Mouse (Mus musculus): Measurements from ENCODE around the gene Lpar3. TPM values are rescaled to one million over a fixed set of nuclear protein-coding genes. Genes with fewer than 3 reads are reported as not detected.
"Not testable (repeated sequence)": the region's sequence is repeated elsewhere in the genome, so short reads cannot be mapped to it uniquely, and the experiment has no call there.

Lpar3 gene
- polyA plus RNA-seq, 1 experiment from 2014 or later: 0.83 TPM

GRCm38 (mm10) chr3:146204375-146204774 is 16.4 kb upstream of the Lpar3 start:
- 0 out of 2 replicates have a peak, but pooled peaks cover under 1% of the 10 kb centered on the region for H3K4me1 ChIP-seq (ENCODE audit: control insufficient read depth, insufficient read depth, low read length)
- 51% methylated on average over 2 of the region's 2 CpGs for WGBS
- no peaks in the 10 kb centered on the region for H3K36me3 ChIP-seq (ENCODE audit: control insufficient read depth, insufficient read depth, low read length)
- no peaks in the 10 kb centered on the region for H3K9me3 ChIP-seq (ENCODE audit: control insufficient read depth, low read length)
- no peak for ATAC-seq (ENCODE audit: low FRiP score, low TSS enrichment)
- no peak overlapping the region for H3K4me2 ChIP-seq (replicated peaks; ENCODE audit: low read depth, low read length)
- H3K27ac ChIP-seq (ENCODE audit: low read depth, low read length): no peak overlapping the region
- H3K9ac ChIP-seq (ENCODE audit: low read depth, low read length): no peak overlapping the region
- H3K27me3 ChIP-seq (ENCODE audit: control insufficient read depth, insufficient read depth, low read length): no peaks in the 10 kb centered on the region
- no peak overlapping the region for H3K4me3 ChIP-seq (ENCODE audit: low read length)

- Histone ChIP-seq H3K27ac (ENCODE audit: low read depth, low read length) (no peak overlapping the region), H3K27me3 (ENCODE audit: control insufficient read depth, insufficient read depth, low read length) (no peaks in the 10 kb centered on the region), H3K4me2 (replicated peaks; ENCODE audit: low read depth, low read length) (no peak overlapping the region), H3K9ac (ENCODE audit: low read depth, low read length) (no peak overlapping the region), H3K4me3 (ENCODE audit: low read length) (no peak overlapping the region), H3K36me3 (ENCODE audit: control insufficient read depth, insufficient read depth, low read length) (no peaks in the 10 kb centered on the region), H3K4me1 (ENCODE audit: control insufficient read depth, insufficient read depth, low read length) (no peaks in the 10 kb centered on the region), H3K9me3 (ENCODE audit: control insufficient read depth, low read length) (no peaks in the 10 kb centered on the region)
- WGBS: 69% methylated on average over 11 of the region's 11 CpGs
- ATAC-seq (ENCODE audit: low FRiP score, low TSS enrichment): no peak
Observed at GRCm38 (mm10) chr3:146205305-146205704, 15.5 kb upstream of the Lpar3 start.

DNA sequence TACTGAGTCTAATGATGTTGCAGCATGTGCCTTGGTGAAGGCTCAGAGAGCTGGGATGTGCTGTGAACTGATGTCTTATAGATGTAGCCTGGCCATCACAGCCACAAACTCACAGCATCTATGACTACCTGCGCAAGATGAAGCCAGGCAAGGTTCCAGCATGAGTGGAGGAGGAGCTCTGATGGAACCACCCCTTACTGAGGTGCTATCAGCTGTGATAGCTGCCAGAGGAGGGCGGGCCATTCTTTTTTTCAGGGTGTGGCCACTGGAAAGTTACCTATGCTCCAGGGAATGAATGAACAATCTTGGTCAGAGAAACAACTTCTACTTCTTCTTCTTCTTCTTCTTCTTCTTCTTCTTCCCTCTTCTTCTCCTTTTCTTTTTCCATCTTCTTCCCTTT is 14.1 kb upstream of the Lpar3 start:
- Histone ChIP-seq H3K9me3 (ENCODE audit: control insufficient read depth, low read length) (no peaks in the 10 kb centered on the region), H3K36me3 (ENCODE audit: control insufficient read depth, insufficient read depth, low read length) (no peaks in the 10 kb centered on the region), H3K4me1 (ENCODE audit: control insufficient read depth, insufficient read depth, low read length) (no peaks in the 10 kb centered on the region), H3K9ac (ENCODE audit: low read depth, low read length) (no peak overlapping the region), H3K4me2 (replicated peaks; ENCODE audit: low read depth, low read length) (no peak overlapping the region), H3K27me3 (ENCODE audit: control insufficient read depth, insufficient read depth, low read length) (no peaks in the 10 kb centered on the region), H3K4me3 (ENCODE audit: low read length) (no peak overlapping the region), H3K27ac (ENCODE audit: low read depth, low read length) (no peak overlapping the region)
- ATAC-seq (ENCODE audit: low FRiP score, low TSS enrichment): no peak
- WGBS: 83% methylated on average over 2 of the region's 2 CpGs

GRCm38 (mm10) chr3:146207440-146207839 is 13.3 kb upstream of the Lpar3 start:
- Histone ChIP-seq H3K36me3 (ENCODE audit: control insufficient read depth, insufficient read depth, low read length) (no peaks in the 10 kb centered on the region), H3K27ac (ENCODE audit: low read depth, low read length) (no peak overlapping the region), H3K27me3 (ENCODE audit: control insufficient read depth, insufficient read depth, low read length) (no peaks in the 10 kb centered on the region), H3K4me2 (replicated peaks; ENCODE audit: low read depth, low read length) (no peak overlapping the region), H3K4me1 (ENCODE audit: control insufficient read depth, insufficient read depth, low read length) (no peaks in the 10 kb centered on the region), H3K4me3 (ENCODE audit: low read length) (no peak overlapping the region), H3K9ac (ENCODE audit: low read depth, low read length) (no peak overlapping the region), H3K9me3 (ENCODE audit: control insufficient read depth, low read length) (no peaks in the 10 kb centered on the region)
- ATAC-seq (ENCODE audit: low FRiP score, low TSS enrichment): no peak
- WGBS: 61% methylated on average over 2 of the region's 2 CpGs

DNA sequence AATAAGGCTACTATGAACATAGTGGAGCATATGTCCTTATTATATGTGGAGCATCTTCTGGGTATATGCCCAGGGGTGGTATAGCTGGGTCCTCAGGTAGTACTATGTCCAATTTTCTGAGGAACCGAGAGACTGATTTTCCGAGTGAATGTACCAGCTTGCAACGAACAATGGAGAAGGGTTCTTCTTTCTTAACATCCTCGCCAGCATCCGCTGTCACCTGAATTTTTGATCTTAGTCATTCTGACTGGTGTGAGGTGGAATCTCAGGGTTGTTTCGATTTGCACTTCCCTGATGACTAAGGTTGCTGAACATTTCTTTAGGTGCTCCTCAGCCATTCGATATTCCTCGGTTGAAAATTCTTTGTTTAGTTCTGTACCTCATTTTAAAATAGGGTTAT is 11.0 kb upstream of the Lpar3 start:
- 95% methylated on average over 8 of the region's 8 CpGs for WGBS
- not testable (repeated sequence) for H3K27me3 ChIP-seq (ENCODE audit: control insufficient read depth, insufficient read depth, low read length); ATAC-seq (ENCODE audit: low FRiP score, low TSS enrichment); H3K36me3 ChIP-seq (ENCODE audit: control insufficient read depth, insufficient read depth, low read length); H3K9ac ChIP-seq (ENCODE audit: low read depth, low read length); H3K4me2 ChIP-seq (replicated peaks; ENCODE audit: low read depth, low read length); H3K9me3 ChIP-seq (ENCODE audit: control insufficient read depth, low read length); H3K4me1 ChIP-seq (ENCODE audit: control insufficient read depth, insufficient read depth, low read length); H3K4me3 ChIP-seq (ENCODE audit: low read length); H3K27ac ChIP-seq (ENCODE audit: low read depth, low read length)

DNA sequence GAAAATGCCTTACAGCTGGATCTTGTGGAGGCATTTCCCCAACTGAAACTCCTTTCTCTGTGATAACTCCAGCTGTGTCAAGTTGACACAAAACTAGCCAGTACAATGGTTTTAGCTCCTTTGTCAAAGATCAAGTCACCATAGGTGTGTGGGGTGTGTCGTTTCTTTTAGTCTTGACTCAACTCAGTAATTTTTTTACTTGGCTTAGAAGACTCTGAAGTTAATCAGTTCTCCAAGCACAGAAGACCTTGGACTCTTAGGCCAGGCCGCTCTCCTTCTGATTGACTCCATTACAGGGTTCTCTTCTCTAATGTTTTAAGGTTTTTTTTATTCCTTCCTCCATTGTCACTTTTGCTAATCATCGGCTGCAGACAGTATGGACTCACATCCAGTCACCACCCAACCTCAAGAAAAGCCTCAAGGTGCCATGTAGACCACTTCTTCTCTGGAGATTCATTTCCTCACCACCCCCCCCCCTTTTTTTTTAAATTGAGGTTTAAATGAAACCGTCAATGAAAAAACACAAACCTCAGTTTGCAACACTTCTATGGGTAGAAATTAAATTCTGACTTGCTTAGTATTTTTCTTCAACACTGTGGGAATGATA is 9.5 kb upstream of the Lpar3 start:
- no peak for ATAC-seq (ENCODE audit: low FRiP score, low TSS enrichment)
- no peaks in the 10 kb centered on the region for H3K4me1 ChIP-seq (ENCODE audit: control insufficient read depth, insufficient read depth, low read length)
- no peaks in the 10 kb centered on the region for H3K36me3 ChIP-seq (ENCODE audit: control insufficient read depth, insufficient read depth, low read length)
- H3K9ac ChIP-seq (ENCODE audit: low read depth, low read length): no peak overlapping the region
- WGBS: 91% methylated on average over 4 of the region's 4 CpGs
- H3K27me3 ChIP-seq (ENCODE audit: control insufficient read depth, insufficient read depth, low read length): no peaks in the 10 kb centered on the region
- no peak overlapping the region for H3K4me3 ChIP-seq (ENCODE audit: low read length)
- H3K27ac ChIP-seq (ENCODE audit: low read depth, low read length): no peak overlapping the region
- H3K9me3 ChIP-seq (ENCODE audit: control insufficient read depth, low read length): no peaks in the 10 kb centered on the region
- H3K4me2 ChIP-seq (replicated peaks; ENCODE audit: low read depth, low read length): no peak overlapping the region

DNA sequence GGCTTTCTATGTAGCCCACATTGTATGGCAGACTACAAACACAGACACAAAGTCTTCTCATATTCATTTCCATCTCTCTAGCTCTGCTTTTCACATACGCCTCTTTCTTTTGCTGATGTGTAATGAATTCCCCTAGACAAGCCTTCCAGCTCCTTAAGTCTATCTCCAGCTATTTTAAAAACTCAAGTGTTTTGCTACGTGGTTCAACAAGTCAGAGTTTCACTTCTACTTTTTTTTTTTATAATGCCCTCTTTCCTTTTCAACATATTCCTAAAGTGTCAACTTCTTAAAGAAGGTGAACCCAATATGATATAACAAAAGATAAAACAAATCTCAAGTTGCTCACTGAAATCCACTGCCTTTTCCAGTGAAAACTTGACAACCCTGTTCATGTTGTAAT is 8.8 kb upstream of the Lpar3 start:
- H3K9ac ChIP-seq (ENCODE audit: low read depth, low read length): no peak overlapping the region
- no peak overlapping the region for H3K4me3 ChIP-seq (ENCODE audit: low read length)
- ATAC-seq (ENCODE audit: low FRiP score, low TSS enrichment): no peak
- H3K9me3 ChIP-seq (ENCODE audit: control insufficient read depth, low read length): no peaks in the 10 kb centered on the region
- H3K4me1 ChIP-seq (ENCODE audit: control insufficient read depth, insufficient read depth, low read length): no peaks in the 10 kb centered on the region
- no peaks in the 10 kb centered on the region for H3K27me3 ChIP-seq (ENCODE audit: control insufficient read depth, insufficient read depth, low read length)
- WGBS: 88% methylated on average over 2 of the region's 2 CpGs
- no peak overlapping the region for H3K4me2 ChIP-seq (replicated peaks; ENCODE audit: low read depth, low read length)
- H3K27ac ChIP-seq (ENCODE audit: low read depth, low read length): no peak overlapping the region
- H3K36me3 ChIP-seq (ENCODE audit: control insufficient read depth, insufficient read depth, low read length): no peaks in the 10 kb centered on the region

GRCm38 (mm10) chr3:146213336-146213735 is 7.4 kb upstream of the Lpar3 start:
- no peaks in the 10 kb centered on the region for H3K27me3 ChIP-seq (ENCODE audit: control insufficient read depth, insufficient read depth, low read length)
- H3K4me1 ChIP-seq (ENCODE audit: control insufficient read depth, insufficient read depth, low read length): no peaks in the 10 kb centered on the region
- 34% methylated on average over 5 of the region's 5 CpGs for WGBS
- no peak for ATAC-seq (ENCODE audit: low FRiP score, low TSS enrichment)
- no peak overlapping the region for H3K9ac ChIP-seq (ENCODE audit: low read depth, low read length)
- no peak overlapping the region for H3K27ac ChIP-seq (ENCODE audit: low read depth, low read length)
- H3K36me3 ChIP-seq (ENCODE audit: control insufficient read depth, insufficient read depth, low read length): no peaks in the 10 kb centered on the region
- no peaks in the 10 kb centered on the region for H3K9me3 ChIP-seq (ENCODE audit: control insufficient read depth, low read length)
- H3K4me3 ChIP-seq (ENCODE audit: low read length): no peak overlapping the region
- no peak overlapping the region for H3K4me2 ChIP-seq (replicated peaks; ENCODE audit: low read depth, low read length)

- no peak overlapping the region for H3K27ac ChIP-seq (ENCODE audit: low read depth, low read length)
- no peak overlapping the region for H3K4me2 ChIP-seq (replicated peaks; ENCODE audit: low read depth, low read length)
- no peak for ATAC-seq (ENCODE audit: low FRiP score, low TSS enrichment)
- H3K36me3 ChIP-seq (ENCODE audit: control insufficient read depth, insufficient read depth, low read length): no peaks in the 10 kb centered on the region
- H3K9ac ChIP-seq (ENCODE audit: low read depth, low read length): no peak overlapping the region
- no peak overlapping the region for H3K4me3 ChIP-seq (ENCODE audit: low read length)
- no peaks in the 10 kb centered on the region for H3K4me1 ChIP-seq (ENCODE audit: control insufficient read depth, insufficient read depth, low read length)
- WGBS: 91% methylated on average over 3 of the region's 3 CpGs
- H3K9me3 ChIP-seq (ENCODE audit: control insufficient read depth, low read length): no peaks in the 10 kb centered on the region
- H3K27me3 ChIP-seq (ENCODE audit: control insufficient read depth, insufficient read depth, low read length): peaks cover 20% of the 10 kb centered on the region
Observed at GRCm38 (mm10) chr3:146216561-146216960, 4.2 kb upstream of the Lpar3 start.

All from kidney, embryonic 14.5 days (tissue).